Mouse (Mus musculus) CH12.LX (cell line): ENCODE data around the gene Sgms1. TPM values are rescaled to one million over a fixed set of nuclear protein-coding genes. Genes with fewer than 3 reads are reported as not detected.

ENCODE experiments used
- DNase-seq: peaks from one replicate; pipeline ENCODE4 v3.0.0-alpha.2; 2013; ENCODE audit errors: extremely low read depth
- H3K27ac ChIP-seq: 2 replicates; pipeline ENCODE4 v1.5.1; 2012; ENCODE audit warnings: low read depth, mild to moderate bottlenecking, control low read depth, moderate library complexity; ENCODE audit not compliant: insufficient read depth
- H3K27me3 ChIP-seq: replicated peaks from 2 replicates; pipeline ENCODE3; 2012; ENCODE audit warnings: inconsistent platforms
- H3K36me3 ChIP-seq, 2 experiments: replicated peaks in 1 of 2; 2 replicates each; pipeline versions ENCODE3 to v1.6.1; 2012; ENCODE audit warnings: inconsistent platforms in 1 of 2, low read length in 1 of 2, mild to moderate bottlenecking in 1 of 2, mixed read lengths in 1 of 2, moderate library complexity in 1 of 2; ENCODE audit not compliant: control insufficient read depth in 1 of 2, insufficient read depth in 1 of 2
- H3K4me1 ChIP-seq, 2 experiments: 2 replicates each; pipeline ENCODE4 v1.6.1; 2012; ENCODE audit warnings: inconsistent platforms in 1 of 2, moderate library complexity in 1 of 2; ENCODE audit not compliant: insufficient read depth in 2 of 2, control insufficient read depth in 1 of 2
- H3K4me2 ChIP-seq: 2 replicates; pipeline ENCODE4 v1.6.1; 2012; ENCODE audit warnings: low read depth, mild to moderate bottlenecking, control low read depth; ENCODE audit not compliant: poor library complexity, insufficient read depth, severe bottlenecking
- H3K4me3 ChIP-seq, 3 experiments: fragments of 150-350 bp in 1 of 3; sonication (generic) in 1 of 3; replicated peaks in 1 of 3; 2 replicates each; pipeline versions ENCODE3 to v1.5.1; 2011 to 2012; ENCODE audit warnings: low read depth in 2 of 3, low read length in 2 of 3, mild to moderate bottlenecking in 2 of 3, moderate library complexity in 2 of 3, control low read depth in 1 of 3, improper control_type of control experiment in 1 of 3, inconsistent platforms in 1 of 3, mixed read lengths in 1 of 3; ENCODE audit not compliant: poor library complexity in 1 of 3
- H3K79me2 ChIP-seq: replicated peaks from 2 replicates; pipeline ENCODE4 v1.6.1; 2012; ENCODE audit warnings: mild to moderate bottlenecking, moderate library complexity; ENCODE audit not compliant: control insufficient read depth, poor library complexity, insufficient read depth, severe bottlenecking; ENCODE audit errors: extremely low read depth
- H3K9ac ChIP-seq: 2 replicates; pipeline ENCODE4 v1.6.1; 2012; ENCODE audit warnings: low read depth, mild to moderate bottlenecking, control low read depth, moderate library complexity; ENCODE audit not compliant: insufficient read depth
- H3K9me3 ChIP-seq: replicated peaks from 2 replicates; pipeline ENCODE3; 2012; ENCODE audit warnings: low read length, inconsistent platforms, mixed read lengths
- BHLHE40 ChIP-seq: IDR thresholded peaks from 2 replicates; pipeline ENCODE4 v1.6.1; 2011; ENCODE audit warnings: mild to moderate bottlenecking, low read depth, low read length, improper control_type of control experiment
- CHD1 ChIP-seq: IDR thresholded peaks from 2 replicates; pipeline ENCODE4 v1.6.1; 2012; ENCODE audit warnings: low read depth, low read length, improper control_type of control experiment, inconsistent platforms
- CTCF ChIP-seq, 2 experiments: IDR thresholded peaks in 1 of 2; conservative IDR thresholded peaks in 1 of 2; 2 replicates each; pipeline ENCODE4 v1.5.1; 2011 to 2012; ENCODE audit warnings: low read depth in 2 of 2, low read length in 2 of 2, improper control_type of control experiment in 1 of 2, inconsistent platforms in 1 of 2, mild to moderate bottlenecking in 1 of 2, moderate library complexity in 1 of 2
- HCFC1 ChIP-seq: IDR thresholded peaks from 2 replicates; pipeline ENCODE4 v1.6.1; 2012; ENCODE audit warnings: low read depth, mild to moderate bottlenecking, inconsistent platforms, low read length, improper control_type of control experiment
- IRF4 ChIP-seq: IDR thresholded peaks from 2 replicates; pipeline ENCODE4 v1.6.1; 2014; ENCODE audit warnings: low read depth, mild to moderate bottlenecking, inconsistent platforms, low read length, improper control_type of control experiment
- JUND ChIP-seq: conservative IDR thresholded peaks from 2 replicates; pipeline ENCODE4 v1.6.1; 2011; ENCODE audit warnings: low read depth, low read length, improper control_type of control experiment
- KAT2A ChIP-seq: IDR thresholded peaks from 2 replicates; pipeline ENCODE4 v1.6.1; 2012; ENCODE audit warnings: low read length, improper control_type of control experiment, inconsistent platforms; ENCODE audit not compliant: insufficient replicate concordance
- MAFK ChIP-seq: IDR thresholded peaks from 2 replicates; pipeline ENCODE4 v1.6.1; 2011; ENCODE audit warnings: low read length, improper control_type of control experiment; ENCODE audit not compliant: insufficient replicate concordance
- MAX ChIP-seq: IDR thresholded peaks from 2 replicates; pipeline ENCODE4 v1.6.1; 2011; ENCODE audit warnings: low read length, improper control_type of control experiment
- MAZ ChIP-seq: IDR thresholded peaks from 2 replicates; pipeline ENCODE4 v1.6.1; 2012; ENCODE audit warnings: low read depth, mild to moderate bottlenecking, inconsistent platforms, low read length, improper control_type of control experiment, moderate library complexity
- MXI1 ChIP-seq: IDR thresholded peaks from 2 replicates; pipeline ENCODE4 v1.6.1; 2011; ENCODE audit warnings: mild to moderate bottlenecking, low read depth, low read length, improper control_type of control experiment
- NELFE ChIP-seq: IDR thresholded peaks from 2 replicates; pipeline ENCODE4 v1.6.1; 2011; ENCODE audit warnings: low read depth, low read length, improper control_type of control experiment
- NRF1 ChIP-seq: IDR thresholded peaks from 2 replicates; pipeline ENCODE4 v1.6.1; 2014; ENCODE audit warnings: low read depth, mild to moderate bottlenecking, inconsistent platforms, low read length, improper control_type of control experiment, moderate library complexity
- POLR2A ChIP-seq: IDR thresholded peaks from 2 replicates; pipeline ENCODE4 v1.6.1; 2011; ENCODE audit warnings: low read depth, mild to moderate bottlenecking, improper control_type of control experiment, low read length
- POLR2AphosphoS2 ChIP-seq: IDR thresholded peaks from 2 replicates; pipeline ENCODE4 v1.6.1; 2011; ENCODE audit warnings: low read depth, low read length, improper control_type of control experiment
- RAD21 ChIP-seq: IDR thresholded peaks from 2 replicates; pipeline ENCODE4 v1.6.1; 2011; ENCODE audit warnings: low read depth, mild to moderate bottlenecking, low read length, improper control_type of control experiment, moderate library complexity
- RCOR1 ChIP-seq: conservative IDR thresholded peaks from 2 replicates; pipeline ENCODE4 v1.6.1; 2012; ENCODE audit warnings: low read depth, mild to moderate bottlenecking, inconsistent platforms, low read length, improper control_type of control experiment
- SIN3A ChIP-seq: IDR thresholded peaks from 2 replicates; pipeline ENCODE4 v1.6.1; 2012; ENCODE audit warnings: low read length, improper control_type of control experiment, inconsistent platforms
- SMC3 ChIP-seq: IDR thresholded peaks from 2 replicates; pipeline ENCODE4 v1.6.1; 2011; ENCODE audit warnings: low read depth, low read length, improper control_type of control experiment
- TCF12 ChIP-seq: IDR thresholded peaks from 2 replicates; pipeline ENCODE4 v1.6.1; 2014; ENCODE audit warnings: low read depth, mild to moderate bottlenecking, inconsistent platforms, low read length, improper control_type of control experiment
- UBTF ChIP-seq: IDR thresholded peaks from 2 replicates; pipeline ENCODE4 v1.6.1; 2012; ENCODE audit warnings: low read depth, mild to moderate bottlenecking, inconsistent platforms, low read length, improper control_type of control experiment, moderate library complexity
- USF1 ChIP-seq: IDR thresholded peaks from 2 replicates; pipeline ENCODE4 v1.6.1; 2014; ENCODE audit warnings: low read depth, mild to moderate bottlenecking, inconsistent platforms, low read length, improper control_type of control experiment
- ZKSCAN1 ChIP-seq: IDR thresholded peaks from 2 replicates; pipeline ENCODE4 v1.6.1; 2012; ENCODE audit warnings: low read depth, inconsistent platforms, low read length, improper control_type of control experiment, borderline replicate concordance
- ZNF384 ChIP-seq: IDR thresholded peaks from 2 replicates; pipeline ENCODE4 v1.6.1; 2012; ENCODE audit warnings: low read depth, low read length, improper control_type of control experiment, inconsistent platforms
- dilution Hi-C: fragments of 300-500 bp; cut with MboI; formaldehyde crosslinking; loops from 2 replicates; pipeline ENCODE4 v1.14.3; 2020; ENCODE audit warnings: low sequenced_read_pairs; ENCODE audit not compliant: extremely low pct_unique_long_range_greater_than_20kb, extremely low pct_ligation_motif_present
- in situ Hi-C: fragments of 300-500 bp; cut with MboI; formaldehyde crosslinking; loops from 3 replicates; pipeline ENCODE4 v1.14.3; 2019; ENCODE audit warnings: low sequenced_read_pairs, low pct_ligation_motif_present, low pct_unique_long_range_greater_than_20kb, mixed read lengths
- polyA plus RNA-seq: library from polyadenylated mRNA; unstranded; fragments of >175 nt; gene quantifications from 2 replicates; pipeline ENCODE4 v1.2.1, GENCODE M21; 2012; ENCODE audit warnings: low read depth; ENCODE audit not compliant: insufficient read length
- total RNA-seq, 2 experiments: library from RNA; depleted of rRNA; stranded (reverse); fragments of 300-350 nt in 1 of 2; fragments of >200 nt in 1 of 2; gene quantifications; 2 replicates each; pipeline ENCODE4 v1.2.3; 2012 to 2014

Sgms1 gene
- total and polyA plus RNA-seq, 3 experiments, result 1.4 to 1.8 (median 1.8) TPM

DNA sequence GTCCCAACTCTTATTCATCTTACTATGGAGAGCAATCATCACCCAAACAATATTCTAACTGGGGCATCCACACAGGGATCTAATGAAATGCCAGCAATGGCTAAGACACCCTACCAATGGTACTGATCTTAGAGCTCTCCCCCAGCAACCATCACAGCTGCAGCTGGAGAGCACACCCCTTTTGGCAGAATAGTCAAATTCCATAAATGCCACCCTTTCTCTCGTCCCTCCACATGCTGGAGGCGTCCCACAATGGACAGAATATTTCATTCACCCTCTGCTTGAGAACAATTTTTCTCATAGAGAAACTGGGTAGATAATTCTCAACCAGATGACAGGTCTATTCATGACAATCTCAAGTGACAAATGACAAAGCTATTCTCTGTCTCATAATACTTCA lies 48.4 kb downstream of the Sgms1 start:
- Histone ChIP-seq H3K9ac (no peak overlapping the region), H3K79me2 (no peaks in the 10 kb centered on the region), H3K4me1 (peaks cover 2% of the 10 kb centered on the region in 2 experiments; a peak in 2 of 4 replicates), H3K4me3 (no peak overlapping the region), H3K36me3 (no peaks in the 10 kb centered on the region), H3K9me3 (no peaks in the 10 kb centered on the region), H3K27me3 (no peaks in the 10 kb centered on the region), H3K4me2 (no peak overlapping the region), H3K27ac (no peak overlapping the region)
- DNase-seq, result no peak
- in situ Hi-C loops (no loop called here), dilution Hi-C loops (no loop called here)
- TF ChIP-seq SMC3 (no peak), NELFE (no peak), MAX (no peak), USF1 (no peak), NRF1 (no peak), JUND (no peak), IRF4 (no peak)

DNA sequence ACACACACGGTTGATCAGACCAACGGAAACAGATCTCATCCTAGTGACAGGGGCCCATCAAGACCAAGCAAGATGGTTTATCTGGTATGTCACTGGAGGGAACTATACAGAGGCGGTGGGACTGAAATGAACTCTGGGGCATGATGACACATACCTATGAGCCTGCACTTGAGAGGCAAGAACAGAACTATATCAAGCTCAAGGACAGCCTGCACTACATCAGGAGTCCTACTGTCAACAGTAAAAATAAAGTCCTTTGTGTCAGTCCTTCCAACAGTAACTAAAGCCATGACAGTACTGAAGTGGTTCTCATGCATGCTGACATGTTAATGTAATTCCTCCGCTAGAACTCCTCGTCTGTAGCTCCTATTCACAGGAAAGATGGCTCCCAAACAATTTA lies 49.3 kb downstream of the Sgms1 start:
- in situ Hi-C loops, result no loop called here

GRCm38 (mm10) chr19:32337708-32338107 lies 51.8 kb downstream of the Sgms1 start:
- Histone ChIP-seq H3K79me2 (no peaks in the 10 kb centered on the region), H3K4me1 (0 out of 4 replicates have a peak, but pooled peaks cover 0 to 2% of the 10 kb centered on the region in 2 experiments), H3K9me3 (no peaks in the 10 kb centered on the region), H3K27ac (no peak overlapping the region), H3K9ac (no peak overlapping the region), H3K4me2 (no peak overlapping the region), H3K36me3 (no peaks in the 10 kb centered on the region), H3K27me3 (no peaks in the 10 kb centered on the region), H3K4me3 (no peak overlapping the region)
- DNase-seq, result no peak
- dilution Hi-C loops, result no loop called here
- TF ChIP-seq ZNF384 (no peak), RCOR1 (no peak), POLR2A (no peak), TCF12 (no peak), NRF1 (no peak), POLR2AphosphoS2 (no peak), NELFE (no peak), SIN3A (no peak), UBTF (no peak), KAT2A (no peak), CTCF (conservative IDR thresholded peaks at IDR 0.05 in 1 of 2, IDR thresholded peaks at IDR 0.05 in 1 of 2; ENCODE audit: low read depth in 2 of 2, low read length in 2 of 2) (no peak), BHLHE40 (no peak), ZKSCAN1 (no peak)
- in situ Hi-C loops, result no loop called here

More for the DNA sequence above, 49.3 kb downstream of the Sgms1 start:
- dilution Hi-C loops, result no loop called here
- Histone ChIP-seq H3K27me3 (no peaks in the 10 kb centered on the region), H3K4me2 (no peak overlapping the region), H3K79me2 (no peaks in the 10 kb centered on the region), H3K9ac (no peak overlapping the region), H3K4me3 (no peak overlapping the region), H3K27ac (no peak overlapping the region), H3K36me3 (no peaks in the 10 kb centered on the region), H3K9me3 (no peaks in the 10 kb centered on the region), H3K4me1 (peaks cover 2% of the 10 kb centered on the region in 2 experiments; a peak in 2 of 4 replicates)
- DNase-seq, result no peak
- no peak for TF ChIP-seq POLR2A
- no peak for TF ChIP-seq KAT2A
- no peak for TF ChIP-seq CHD1
- no peak for TF ChIP-seq HCFC1
- TF ChIP-seq SMC3, result no peak
- TF ChIP-seq RAD21, result no peak
- TF ChIP-seq MAX, result no peak
- TF ChIP-seq IRF4, result no peak
- no peak for TF ChIP-seq TCF12
- TF ChIP-seq MAZ, result no peak
- TF ChIP-seq JUND, result no peak
- TF ChIP-seq MXI1, result no peak
- no peak for TF ChIP-seq MAFK
